Mouse (Mus musculus): Measurements from ENCODE around the gene Hoxa5.

Hoxa5 gene

DNA sequence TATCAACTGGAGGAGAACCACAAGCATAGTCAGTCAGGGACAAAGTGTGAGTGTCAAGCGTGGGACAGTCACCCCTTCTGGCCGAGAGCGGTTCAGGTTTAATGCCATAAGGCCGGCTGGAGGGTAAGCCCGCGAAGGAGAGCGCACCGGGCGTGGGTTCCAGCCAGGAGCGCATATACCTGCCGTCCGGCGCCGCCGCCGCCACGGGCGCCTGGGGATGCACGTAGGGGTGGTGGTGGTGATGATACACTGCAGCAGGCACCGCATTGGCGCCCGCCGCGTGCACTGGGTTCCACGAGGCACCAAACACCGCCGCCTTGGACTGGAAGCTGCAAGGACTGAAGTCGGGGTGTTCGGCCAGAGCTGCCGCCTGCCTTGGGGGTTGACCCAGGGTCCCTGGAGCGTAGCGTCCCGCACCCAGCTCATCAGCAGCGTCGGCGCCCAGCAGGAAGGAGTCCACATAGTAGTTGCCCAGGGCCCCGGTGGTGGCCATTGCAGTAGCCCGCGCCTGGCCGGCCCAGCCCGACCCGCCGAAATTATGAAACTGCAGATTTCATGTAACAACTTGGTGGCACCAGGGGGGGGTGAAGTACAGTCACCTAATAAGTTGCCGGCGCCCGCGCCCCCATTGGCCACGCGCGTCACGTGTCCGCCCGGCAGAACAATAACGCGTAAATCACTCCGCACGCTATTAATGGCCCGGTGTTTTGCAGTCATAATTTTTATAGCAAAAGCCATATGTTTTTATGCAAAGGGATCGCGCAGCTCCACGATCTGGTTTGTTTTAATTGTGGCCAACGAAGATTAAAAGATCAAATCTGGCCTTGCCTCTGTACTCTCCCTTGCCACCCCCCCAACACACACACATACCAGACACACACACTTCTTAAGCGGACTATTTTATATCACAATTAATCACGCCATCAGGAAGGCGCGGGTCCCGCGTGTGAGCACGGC, 21.5 kb upstream of the Hoxa5 start:
- no peak for DNase-seq

DNA sequence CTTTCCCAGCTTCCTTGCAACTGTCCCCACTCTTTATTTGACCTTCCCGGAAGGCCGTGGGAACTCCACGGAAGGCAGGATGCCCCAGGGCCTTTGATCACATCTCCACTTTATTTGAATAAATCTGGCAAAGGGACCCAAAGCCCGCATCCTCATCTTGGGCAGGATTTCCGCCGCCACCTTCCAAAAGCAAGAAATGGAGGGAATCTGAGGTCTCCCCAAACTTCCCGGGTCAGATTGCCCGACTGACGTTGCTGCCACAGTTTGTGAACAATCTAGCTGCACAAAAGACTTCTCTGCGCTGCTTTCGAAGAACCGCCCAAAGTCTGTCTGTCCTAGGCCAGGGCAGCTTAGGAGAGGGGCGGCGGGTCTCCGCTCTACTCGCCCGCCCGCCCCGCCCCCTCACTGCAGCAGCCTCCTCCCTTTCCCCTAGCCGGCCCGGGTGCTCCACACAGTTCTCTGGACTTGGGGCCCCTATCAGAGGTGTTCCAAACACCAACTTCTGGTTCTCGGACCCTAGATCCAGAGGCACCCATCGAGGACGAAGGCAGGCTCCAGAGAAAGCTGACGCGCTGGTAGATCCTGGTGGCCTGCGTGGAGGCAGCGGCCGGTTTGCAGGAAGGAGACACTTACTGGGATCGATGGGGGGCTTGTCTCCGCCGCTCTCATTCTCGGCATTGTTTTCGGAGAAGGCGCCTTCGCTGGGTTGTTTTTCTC, 20.7 kb upstream of the Hoxa5 start:
- no peak for DNase-seq

DNA sequence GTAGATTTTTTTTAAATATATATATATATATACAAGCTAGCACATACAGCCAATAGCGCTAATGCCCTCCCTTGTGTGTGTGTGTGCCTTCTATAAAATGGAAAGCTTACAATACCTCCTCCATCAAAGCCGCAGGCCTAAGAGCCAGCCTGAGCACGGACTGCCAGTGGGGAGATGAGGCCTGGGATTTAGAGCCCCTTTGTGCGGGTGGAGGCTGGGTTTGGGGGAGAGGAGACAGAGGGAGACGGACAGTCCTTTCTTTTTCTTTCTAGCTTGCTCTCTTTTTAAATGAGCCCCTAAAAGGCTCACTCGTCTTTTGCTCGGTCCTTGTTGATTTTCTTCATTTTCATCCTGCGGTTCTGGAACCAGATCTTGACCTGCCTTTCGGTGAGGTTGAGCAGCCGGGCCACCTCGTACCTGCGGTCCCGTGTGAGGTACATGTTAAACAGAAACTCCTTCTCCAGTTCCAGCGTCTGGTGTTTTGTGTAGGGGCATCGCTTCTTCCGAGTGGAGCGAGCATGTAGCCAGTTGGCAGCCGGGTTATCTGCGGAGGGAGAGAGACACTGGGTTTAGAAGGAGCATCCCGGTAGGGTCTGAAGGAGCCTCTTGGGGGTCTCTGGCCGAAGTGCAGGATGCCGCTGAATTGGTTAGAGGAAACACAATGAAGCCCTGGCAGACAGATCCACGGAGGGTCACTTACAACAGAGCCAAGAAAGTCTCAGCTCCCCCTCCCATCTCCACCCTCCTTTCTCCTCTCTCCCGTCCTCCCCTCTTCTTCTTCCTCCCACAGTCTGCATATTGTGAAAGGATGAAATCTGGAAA, 19.8 kb upstream of the Hoxa5 start:
- no peak for DNase-seq

DNA sequence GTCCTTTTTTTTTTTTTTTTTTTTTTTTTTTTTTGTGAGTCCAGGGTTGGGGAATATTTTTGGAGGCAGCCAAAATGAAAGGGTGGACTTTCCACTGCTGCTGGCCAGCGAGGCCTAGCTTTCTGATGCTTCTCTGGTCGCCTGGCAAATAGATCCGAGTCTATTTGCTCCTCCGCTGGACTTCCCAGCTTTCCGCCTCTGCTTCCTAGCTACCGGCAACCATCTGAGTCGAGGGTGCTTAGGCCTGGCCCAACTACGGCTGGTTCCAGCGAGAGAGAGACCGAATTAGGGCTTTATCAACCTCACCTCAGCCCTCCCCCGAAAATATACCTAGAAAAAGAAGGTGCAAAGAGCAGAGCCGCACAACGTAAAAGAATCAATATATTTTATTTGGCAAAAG, 18.3 kb upstream of the Hoxa5 start:
- DNase-seq = no peak

DNA sequence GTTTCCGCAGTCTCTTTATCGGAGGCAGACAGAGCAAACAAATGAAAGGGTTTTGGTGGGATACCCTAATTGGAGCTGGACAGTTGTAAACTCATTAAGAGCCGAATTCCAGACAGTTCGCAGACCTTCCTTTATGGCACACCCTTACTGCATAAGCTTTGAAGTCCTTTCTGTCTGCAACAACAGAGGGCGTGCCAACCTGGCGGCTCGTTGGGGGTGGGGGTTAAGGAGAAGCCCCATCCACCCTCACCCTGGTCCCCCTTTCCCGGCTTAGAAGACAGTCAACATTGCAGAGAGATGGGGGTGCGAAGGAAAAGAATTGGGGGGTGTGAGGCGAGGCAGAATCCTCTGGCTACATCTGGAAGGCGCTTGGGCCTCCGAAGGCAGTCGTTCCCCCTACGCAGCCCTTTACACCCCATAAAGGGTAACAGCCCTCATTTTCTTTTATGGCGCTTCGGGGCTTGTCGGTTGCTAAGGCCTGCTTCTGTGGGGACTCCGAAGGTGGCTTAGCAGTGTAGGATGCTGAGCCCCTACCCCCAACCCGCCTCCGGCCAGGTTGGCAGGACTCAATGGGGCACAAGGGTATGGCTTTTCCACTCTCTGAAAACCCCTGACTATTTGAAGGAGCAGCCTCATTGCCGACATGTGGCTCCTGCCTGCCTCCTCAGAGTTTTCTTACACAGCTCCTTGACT, 17.8 kb upstream of the Hoxa5 start:
- DNase-seq = no peak

DNA sequence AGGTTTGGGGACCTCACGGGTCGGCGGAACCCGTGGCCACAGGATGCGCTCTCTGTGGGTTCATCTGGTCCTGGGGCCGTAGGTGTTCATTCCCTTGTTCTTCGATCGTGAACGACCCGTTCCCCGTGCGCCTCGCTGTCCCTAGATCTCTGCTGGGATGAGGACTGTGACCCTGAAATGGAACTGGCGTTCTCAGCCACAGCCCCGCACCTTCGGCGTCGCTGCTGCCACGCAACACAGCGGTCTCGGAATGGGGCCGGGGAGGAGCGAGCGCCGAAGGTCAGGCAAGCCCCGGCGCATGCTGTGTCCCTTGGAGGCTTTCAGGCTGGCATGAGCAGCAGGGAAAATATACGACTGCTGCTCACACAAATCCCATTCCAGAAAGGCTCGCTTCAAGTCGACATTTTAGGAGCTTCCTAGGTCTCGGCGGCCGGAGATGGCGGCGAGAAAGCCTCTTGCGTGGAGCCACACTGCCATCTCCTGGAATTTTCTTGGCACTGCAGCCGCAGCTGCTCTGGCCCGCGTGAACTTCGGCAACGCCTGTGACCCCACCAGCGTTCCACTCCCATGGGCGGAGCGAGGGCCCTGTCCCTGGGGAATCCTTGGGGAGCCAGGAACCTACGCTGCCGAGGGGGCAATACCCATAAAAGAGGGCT, 17.1 kb upstream of the Hoxa5 start, which contains the start of gene Hoxa7:
Gene Hoxa7, minus strand, starts transcription at position 518 of the 656 bp plus-strand sequence.
- DNase-seq = peak; percentile 76

DNA sequence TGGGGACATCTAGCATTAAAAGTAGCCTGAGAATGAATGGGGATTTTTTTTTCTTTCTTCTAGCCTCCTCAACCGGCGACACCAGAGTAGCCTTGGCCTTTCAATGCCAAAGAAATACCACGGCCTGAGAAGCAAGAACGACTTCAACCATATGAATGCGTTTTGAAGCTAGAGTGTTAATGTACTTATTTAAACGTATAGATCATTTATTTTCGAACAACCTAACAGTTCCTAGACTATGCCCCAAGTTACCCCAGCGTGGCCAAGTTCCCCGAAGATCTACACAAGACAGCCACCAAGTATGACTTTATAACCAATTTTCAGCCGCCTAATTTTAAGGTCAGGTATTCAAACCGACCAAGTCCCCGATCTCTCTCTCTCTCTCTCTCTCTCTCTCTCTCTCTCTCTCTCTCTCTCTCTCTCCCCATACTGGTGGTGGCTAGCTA, 16.5 kb upstream of the Hoxa5 start:
- DNase-seq = no peak

DNA sequence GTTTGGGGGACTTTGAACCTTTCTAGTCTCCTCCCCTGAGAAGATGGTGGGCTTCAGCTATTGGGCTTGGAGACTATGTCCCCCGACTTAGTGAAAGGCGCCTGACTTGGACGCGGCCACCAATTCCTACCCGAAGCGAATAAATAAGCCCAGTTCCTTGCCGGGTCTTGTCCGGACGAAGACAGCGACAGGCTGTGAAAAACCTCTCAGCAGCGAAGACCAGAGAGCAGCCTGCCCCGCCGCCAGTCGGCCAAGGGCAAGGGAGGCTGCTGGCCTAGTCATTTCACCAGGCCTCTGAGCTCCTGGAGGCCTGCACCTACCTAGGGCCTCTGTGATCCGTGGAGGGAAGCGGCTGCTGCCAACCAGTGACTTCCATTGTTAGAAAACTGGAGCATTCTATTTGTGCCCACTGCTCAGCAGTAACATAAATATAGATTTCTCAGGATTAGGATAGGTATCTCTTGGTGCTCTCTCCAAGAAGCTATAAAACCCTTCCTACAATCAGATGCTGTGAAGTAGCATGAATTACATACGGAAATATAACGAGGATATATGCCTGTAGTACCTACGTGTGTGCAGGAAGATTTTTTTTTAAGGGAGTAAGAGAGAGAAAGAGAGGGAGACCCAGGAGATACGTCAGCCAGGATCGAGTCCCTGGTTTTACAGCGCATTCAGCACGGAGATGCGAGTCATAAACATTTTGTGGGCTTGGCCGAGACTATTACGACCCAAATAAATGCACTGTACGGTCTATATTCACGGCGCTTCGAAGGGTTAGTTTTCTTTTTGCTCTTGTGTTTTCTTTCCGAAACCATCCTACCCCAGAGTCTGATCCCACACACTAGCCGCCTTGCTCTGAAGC, 15.8 kb upstream of the Hoxa5 start:
- no peak for DNase-seq

DNA sequence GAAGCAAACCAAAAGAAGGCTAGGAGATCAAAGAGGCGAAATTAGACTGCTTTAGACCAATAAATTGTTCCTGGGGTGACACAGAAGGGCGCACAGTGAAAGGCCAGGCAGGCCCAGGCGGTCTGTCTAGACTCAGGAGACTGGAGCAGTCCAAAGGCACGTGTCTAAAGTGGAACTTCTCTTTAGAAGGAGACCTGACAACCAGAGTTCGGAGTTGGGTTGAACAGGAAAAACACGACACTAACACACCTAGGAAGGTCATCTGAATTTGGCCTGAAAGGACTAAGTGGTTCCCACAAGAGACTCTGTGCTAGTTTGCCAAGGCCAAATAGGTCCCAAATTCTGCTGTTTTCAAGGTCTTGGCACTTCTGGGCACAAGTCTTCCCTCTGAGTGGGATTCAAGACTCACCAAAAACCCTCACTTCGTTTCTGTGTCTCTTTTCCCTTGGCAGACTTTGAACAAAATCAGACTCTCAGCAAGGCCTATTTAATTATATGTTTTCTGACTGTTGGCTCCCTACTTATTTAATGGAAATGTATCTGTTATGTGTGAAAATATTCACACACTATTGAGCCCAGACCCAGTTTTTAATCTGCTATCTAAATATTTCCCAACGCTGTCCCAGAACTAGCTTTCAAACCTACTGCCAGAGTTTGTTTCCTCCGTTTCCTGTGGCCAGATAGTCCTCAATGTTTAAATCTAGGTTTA, 15.0 kb upstream of the Hoxa5 start:
- DNase-seq = no peak

DNA sequence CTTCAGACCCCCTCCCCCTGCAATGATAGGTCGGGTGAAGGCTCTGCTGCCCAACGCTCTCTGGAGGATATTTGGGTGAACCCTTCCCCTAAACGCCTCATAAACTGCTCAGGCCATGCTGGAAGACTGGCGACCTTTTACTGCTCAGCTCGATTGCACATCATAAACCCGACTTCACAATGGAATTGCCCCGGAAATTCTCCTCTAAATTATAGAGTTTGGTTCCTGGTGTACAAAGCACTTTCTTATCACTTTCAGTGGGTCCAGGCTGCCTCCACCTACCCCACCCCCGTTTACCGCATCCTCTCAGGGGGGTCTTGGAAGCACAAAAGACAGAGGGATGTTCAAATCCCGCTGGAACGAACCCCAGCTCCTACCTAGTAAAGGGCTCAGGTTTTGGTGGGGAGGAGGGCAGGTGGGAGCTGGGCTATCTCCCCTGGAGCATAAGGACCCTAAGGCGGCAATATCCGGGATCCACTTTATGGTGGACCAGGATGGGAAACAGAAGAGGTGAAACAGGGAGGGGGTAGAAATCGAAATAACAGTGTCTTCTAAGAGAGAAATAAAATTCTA, 14.3 kb upstream of the Hoxa5 start:
- no peak for DNase-seq

DNA sequence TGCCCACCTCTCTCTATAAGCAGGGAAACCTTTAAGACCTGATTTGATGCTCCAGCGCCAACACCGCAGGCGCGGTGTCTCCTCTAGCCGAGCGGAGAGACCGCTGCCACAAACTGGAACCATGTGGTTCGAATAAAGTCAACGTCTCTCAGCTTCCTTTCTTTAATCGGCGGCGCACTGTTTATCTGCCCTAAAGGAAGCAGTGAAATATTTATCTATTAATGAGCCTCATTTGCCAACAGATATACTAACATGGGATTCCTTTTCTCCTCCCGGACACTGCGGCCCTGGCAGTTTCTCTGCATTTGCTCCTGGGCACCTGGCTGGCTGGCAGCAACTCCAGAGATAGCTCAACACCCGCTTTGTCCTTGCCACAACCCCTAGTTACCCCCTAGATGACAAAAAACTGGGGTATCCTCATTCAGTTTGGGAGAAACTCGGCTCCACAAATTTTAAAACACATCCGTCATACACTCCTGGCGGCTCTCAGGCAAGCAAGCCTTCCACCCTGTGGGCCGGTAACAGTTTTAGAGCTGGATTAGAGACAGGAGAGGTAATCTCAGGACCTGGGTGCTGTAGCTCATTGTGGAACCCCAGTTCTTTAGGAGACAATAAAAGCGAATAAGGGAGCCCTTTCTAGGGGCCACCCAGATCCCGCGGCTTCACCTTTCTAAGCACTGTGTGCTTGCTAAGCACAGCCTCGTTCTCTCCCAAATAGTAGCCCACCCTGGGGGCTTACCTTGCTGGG, 13.7 kb upstream of the Hoxa5 start:
- no peak for DNase-seq

DNA sequence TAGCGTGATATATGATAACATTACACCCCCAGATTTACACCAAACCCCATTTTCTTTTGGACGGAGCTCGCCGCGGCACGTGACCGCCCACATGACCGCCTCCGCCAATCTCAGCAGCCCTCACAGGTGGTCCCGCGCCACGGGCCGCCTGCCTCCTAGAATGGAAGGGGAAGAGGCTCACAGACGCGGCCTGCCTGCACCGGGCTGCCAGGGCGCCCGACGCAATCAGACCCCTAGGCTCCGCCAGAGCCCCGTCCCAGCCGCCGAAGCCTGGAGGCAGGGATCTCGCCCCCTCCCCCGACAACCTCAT, 13.0 kb upstream of the Hoxa5 start:
- DNase-seq = no peak

DNA sequence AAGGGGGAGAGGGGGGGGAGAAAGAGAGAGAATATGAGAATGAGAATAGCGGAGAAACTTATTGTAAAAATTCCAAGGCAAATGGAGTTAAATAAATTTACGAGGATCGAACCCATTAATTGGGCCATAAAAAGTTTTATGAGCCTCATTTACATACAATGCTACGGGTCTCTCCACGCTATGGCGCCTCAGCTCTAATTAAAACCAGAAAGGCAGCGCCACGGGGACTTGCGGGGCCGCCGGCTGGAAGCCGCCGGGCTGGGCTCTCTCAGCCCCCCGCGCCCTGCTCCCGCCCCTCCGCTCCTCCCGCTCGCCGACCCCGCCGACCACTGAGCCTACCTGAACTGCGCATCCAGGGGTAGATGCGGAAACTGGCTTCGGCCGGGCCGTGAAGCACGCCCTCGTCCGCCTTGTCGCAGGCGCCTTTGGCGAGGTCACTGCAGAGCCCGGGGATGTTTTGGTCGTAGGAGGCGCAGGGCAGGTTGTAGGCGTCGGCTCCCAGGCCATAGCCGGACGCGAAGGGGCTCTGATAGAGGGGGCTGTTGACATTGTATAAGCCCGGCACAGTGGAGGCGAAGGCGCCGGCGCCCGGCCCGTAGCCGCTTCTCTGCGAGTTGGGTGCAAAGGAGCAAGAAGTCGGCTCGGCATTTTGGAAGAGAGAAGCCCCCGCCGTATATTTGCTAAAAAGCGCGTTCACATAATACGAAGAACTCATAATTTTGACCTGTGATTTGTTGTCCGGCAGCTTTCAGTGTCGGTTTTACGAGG, 12.5 kb upstream of the Hoxa5 start:
- DNase-seq = no peak

DNA sequence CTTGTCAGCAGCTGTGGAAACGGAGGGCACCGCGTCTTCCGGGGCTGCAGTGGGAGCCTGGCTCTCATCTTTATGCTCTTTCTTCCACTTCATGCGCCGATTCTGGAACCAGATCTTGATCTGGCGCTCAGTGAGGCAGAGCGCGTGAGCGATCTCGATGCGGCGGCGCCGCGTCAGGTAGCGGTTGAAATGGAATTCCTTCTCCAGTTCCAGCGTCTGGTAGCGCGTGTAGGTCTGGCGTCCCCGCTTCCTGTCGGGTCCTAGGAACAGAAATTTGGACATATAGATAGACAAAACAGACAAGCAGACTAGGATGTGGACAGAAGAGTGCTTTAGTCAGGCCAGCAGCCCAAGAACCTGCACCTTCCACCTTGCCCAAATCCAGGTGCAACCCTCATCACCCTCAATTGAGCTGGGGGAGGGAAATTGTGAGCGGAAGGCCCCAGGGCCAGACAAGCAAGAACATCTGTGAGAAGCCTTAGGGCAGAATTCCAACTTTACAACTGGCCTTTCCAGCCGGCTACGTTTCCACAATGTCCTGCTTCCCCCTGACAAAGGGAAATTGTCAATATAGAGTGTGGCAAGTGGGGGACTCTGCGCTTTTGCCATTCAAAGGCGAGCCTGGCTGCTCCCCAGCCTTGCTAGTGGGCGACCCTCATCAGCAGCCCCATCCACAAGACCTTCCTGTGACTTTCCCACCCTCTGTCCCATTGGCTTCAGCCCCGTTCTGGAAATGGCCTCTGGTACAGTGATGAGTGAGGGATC, 11.6 kb upstream of the Hoxa5 start:
- DNase-seq = no peak

DNA sequence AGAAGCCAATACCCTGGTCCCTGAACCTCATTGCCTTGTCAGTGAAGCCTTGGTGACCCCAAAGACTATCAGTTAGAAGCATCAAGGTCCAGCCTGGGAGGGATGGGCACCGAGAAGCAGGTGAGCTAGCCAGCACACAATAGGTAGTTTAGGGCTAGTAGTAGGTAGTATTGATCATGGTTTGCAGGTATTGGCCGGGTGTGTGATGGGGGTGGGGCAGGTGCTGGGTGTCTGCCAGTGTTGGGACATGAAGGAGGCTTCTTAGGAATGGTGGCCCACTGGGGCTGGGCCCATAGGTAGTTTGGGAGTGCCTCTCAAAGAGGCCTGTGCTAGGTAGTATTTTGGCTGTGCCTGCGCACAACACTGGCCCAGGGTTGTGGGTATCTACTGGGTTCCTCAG, 10.7 kb upstream of the Hoxa5 start:
- no peak for DNase-seq

DNA sequence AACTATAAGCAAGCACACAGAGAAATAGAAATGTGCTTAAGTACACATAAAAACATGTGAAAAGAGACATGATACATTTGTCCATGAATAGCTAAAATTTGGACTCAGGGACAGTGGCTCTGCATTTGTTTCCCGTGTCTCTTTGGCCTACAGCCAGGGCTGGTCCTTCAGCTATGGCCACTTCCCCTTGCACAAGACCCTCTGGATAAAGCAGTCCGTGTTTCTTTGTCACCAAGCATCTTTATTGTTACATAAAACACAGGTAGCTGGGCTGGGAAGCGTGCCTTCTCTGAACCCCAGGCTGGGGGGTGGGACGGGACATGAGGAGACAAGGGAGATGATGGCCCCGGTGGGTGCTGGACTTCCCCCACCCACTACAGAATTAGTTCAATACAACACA, 9.9 kb upstream of the Hoxa5 start:
- DNase-seq = no peak

DNA sequence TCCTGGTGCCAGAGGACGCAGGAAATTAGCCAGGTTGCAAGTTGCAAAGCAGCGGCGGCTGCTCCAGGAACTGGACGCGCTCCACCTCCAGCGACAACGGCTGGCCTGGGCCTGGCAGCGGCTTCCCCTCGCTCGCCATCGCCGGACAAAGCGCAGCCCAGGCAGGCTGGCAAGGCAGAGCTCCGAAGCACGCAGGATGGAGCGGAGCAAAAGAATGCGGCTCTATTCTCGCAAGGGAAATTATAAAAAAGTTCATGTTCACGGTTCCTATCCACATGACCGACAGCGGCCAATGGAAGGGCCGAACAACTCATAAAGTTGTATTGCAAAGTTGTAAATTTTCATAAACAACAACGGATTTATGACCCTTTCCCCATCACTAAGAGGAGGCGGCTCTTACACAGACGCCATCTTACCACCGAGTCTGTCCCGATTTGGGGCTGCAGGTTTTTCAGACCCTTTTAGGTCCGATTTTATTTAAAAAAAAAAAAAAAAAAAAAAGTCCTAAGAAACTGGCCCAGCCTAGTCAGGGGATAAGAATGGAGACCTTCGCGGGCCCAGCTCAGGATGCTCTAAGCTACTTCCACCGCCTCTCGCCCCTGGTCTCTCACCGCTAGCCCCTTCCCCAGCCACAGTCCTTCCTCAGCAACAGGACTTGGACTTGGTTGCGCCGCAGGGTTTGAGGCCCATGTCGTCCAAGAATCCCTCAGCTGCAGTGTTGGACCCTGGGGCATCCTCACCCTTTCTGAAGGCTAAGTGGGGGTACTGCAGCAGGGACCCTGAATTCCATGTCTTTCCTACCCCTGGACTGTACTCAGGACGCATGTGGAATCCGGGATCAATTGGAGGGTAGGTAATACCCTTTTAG, 9.0 kb upstream of the Hoxa5 start, which contains the start of the genes Hoxa3 and Gm28308:
Gene Hoxa3, minus strand, starts transcription at position 218 of the 868 bp plus-strand sequence.
Gene Gm28308, minus strand, starts transcription at position 221 of the 868 bp plus-strand sequence.
- DNase-seq = no peak
